Mouse (Mus musculus) bone marrow, adult 2 months (tissue): ENCODE measurements around the gene Per1.

Experiments used
- CTCF ChIP-seq: fragments of 200-500 bp; IDR thresholded peaks from 2 replicates; pipeline ENCODE4 v1.5.1; 2011; ENCODE audit warnings: low read length, control low read depth; ENCODE audit not compliant: control insufficient read depth, insufficient read depth
- POLR2A ChIP-seq: fragments of 200-500 bp; IDR thresholded peaks from 2 replicates; pipeline ENCODE4 v1.6.1; 2011; ENCODE audit warnings: low read depth, mild to moderate bottlenecking, control low read depth, low read length, borderline replicate concordance; ENCODE audit not compliant: control insufficient read depth

- TF ChIP-seq CTCF (no peak), POLR2A (no peak)
Measured at GRCm38 (mm10) chr11:69085608-69086007, 9.4 kb upstream of the Per1 start.
